Mouse (Mus musculus) cerebellum, postnatal 36 days (tissue): ENCODE data around the gene Zfp935.
"Not testable (repeated sequence)": the region's sequence is repeated elsewhere in the genome, so short reads cannot be mapped to it uniquely, and the experiment has no call there.

Source experiments
- DNase-seq, 2 experiments: peaks; one replicate each; pipeline ENCODE4 v3.0.0; 2021 to 2022; ENCODE audit warnings: mixed read lengths in 2 of 2

Gene Zfp935

GRCm38 (mm10) chr13:62558189-62559110 lies at the start of gene Zfp935:
Gene Zfp935 (minus strand): TSS chr13:62558511.
- DNase-seq, result peak; percentile 51 to 58

DNA sequence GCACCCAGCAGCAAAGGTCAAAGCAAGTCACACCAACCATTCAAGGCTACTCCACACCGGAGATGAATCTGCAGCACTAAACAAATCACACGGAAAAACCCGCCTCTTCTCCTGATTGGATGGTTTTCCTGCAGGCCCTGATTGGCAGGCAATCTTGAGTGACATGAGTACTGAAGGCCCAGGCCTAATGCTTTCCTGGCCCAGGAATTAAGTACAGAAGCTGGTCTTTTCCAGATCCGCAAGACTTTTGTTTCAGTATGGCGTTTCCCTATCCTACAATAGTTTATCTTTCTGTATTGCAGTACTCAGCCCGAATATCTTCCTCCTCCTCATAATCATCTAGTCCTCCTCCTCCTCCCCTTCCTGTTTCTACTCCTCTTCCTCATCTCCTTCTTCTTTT lies 12.8 kb upstream of the Zfp935 start, which contains the start of gene Zfp934:
Gene Zfp934 (minus strand): TSS at position 101 of the 400 bp plus-strand sequence.
- DNase-seq, result not testable (repeated sequence)

- peak in 1 of 2 experiments; percentile 2 for DNase-seq
Measured at GRCm38 (mm10) chr13:62561696-62562095, 3.4 kb upstream of the Zfp935 start.

DNA sequence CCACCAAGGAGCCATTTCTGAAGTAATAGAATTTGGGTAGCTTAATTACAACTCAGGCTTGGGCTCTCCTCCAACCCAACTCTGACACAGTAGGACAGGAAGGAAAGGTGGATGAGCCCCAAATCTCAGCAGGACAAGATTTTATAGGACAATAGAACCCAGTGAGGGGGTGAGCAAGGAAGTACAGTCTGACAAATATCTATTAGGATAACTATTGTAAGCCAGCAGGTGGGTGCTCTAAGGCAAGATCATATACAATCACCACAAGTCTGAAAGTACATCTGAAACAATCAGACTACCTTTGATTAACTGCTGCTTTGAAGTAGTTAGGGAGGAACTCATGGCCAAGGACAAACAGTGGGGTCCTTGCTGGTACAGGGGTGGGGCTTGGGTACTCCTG lies 28.2 kb downstream of the Zfp935 start:
- DNase-seq, result not testable (repeated sequence)

- not testable (repeated sequence) for DNase-seq
Measured at GRCm38 (mm10) chr13:62510641-62511420, 47.5 kb downstream of the Zfp935 start.

- not testable (repeated sequence) for DNase-seq
Measured at GRCm38 (mm10) chr13:62472661-62473060, 85.7 kb downstream of the Zfp935 start.

DNA sequence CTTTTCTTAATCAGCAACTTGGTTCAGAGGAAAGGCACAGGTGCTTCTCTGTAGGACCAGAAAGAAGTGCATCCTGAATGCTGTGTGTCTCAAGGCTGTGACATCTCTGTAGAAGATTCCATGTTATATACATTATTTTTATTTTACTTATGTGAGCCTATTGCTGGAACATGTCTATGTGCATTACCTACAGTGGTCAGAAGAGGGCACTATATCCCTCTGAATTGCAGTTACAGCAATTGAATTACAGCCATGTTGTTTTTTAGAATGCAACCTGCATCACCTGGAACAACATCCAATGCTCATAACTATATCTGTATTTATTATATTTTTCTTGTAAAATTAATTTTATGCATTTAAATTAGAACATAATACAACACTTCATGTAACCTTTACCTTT lies 88.4 kb downstream of the Zfp935 start:
- not testable (repeated sequence) for DNase-seq

- DNase-seq, result peak; percentile 85 to 88
Measured at GRCm38 (mm10) chr13:62466424-62467334, 91.6 kb downstream of the Zfp935 start, which contains the start of gene Gm49359. Gene Gm49359 (minus strand): TSS chr13:62466832.
